Mouse (Mus musculus) regulatory T cell (primary cell): Measurements from ENCODE around the gene Adgrl2.

Source experiments
- in situ Hi-C: fragments of 300-600 bp; cut with MboI, MseI; formaldehyde crosslinking; loops from one replicate; pipeline ENCODE4 v1.15.1; 2025; ENCODE audit warnings: high pct_unique_total_duplicates

Gene Adgrl2

GRCm38 (mm10) chr3:148926330-148926729, 64.0 kb downstream of the Adgrl2 start:
- in situ Hi-C loops: no loop called here

GRCm38 (mm10) chr3:148922618-148923095, 67.7 kb downstream of the Adgrl2 start:
- in situ Hi-C loops: no loop called here

GRCm38 (mm10) chr3:148921966-148922587, 68.3 kb downstream of the Adgrl2 start:
- in situ Hi-C loops: no loop called here

DNA sequence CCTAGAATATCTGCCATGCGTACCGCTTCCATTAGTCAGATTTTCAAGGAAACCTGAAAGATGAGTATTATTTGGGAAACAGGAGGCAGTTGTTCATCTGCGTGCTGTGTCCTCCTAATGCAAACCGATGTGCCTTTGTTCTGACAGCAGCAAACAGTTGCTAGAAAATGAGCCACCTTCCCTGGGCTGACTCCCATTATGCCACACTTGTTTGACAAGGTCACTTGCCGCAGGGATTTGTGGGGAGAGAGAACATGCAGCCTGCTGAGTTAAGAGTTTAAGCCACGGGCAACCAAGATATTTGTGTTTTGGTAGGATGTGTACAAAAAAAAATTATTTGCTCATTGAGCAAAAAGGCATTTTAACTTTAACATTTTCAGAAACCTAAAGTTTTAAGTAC, 69.5 kb downstream of the Adgrl2 start:
- in situ Hi-C loops: no loop called here

DNA sequence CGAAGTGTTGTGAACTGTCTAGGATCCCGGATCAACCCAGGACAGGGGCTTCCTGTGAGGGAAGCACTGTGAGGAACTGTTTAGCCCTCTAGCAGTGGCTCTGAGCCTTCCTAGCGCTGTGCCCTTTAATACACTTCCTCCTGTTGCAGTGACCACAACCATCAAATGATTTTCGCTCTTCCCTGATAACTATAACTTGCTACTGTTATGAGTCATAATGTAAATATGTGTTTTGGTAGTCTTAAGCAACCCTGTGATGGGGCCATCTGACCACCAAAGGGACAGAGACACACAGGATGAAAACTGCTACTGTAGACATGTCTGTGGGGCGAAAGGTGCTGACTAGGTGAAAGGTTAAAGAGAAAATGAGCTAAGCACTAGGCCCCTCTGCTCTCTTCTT, 71.9 kb downstream of the Adgrl2 start:
- in situ Hi-C loops: no loop called here

DNA sequence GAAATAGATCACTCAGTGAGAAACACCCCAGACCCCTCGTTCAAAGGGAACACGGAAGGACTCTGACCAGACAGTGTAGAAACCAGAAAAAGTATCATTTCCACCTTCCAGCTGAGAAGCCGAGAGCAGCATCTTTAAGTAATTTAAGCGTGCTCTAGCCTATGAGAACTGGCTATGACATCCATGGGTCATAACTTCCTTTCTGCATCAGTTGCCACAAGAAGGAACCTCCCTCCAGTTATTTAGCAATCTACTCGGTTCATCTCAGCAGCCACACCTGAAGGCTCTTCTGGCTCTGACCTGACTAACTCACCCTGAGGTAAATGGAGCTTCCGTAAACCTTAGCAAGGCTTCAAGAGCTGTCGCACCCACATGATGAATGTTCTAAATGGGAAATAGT, 72.5 kb downstream of the Adgrl2 start:
- in situ Hi-C loops: no loop called here

DNA sequence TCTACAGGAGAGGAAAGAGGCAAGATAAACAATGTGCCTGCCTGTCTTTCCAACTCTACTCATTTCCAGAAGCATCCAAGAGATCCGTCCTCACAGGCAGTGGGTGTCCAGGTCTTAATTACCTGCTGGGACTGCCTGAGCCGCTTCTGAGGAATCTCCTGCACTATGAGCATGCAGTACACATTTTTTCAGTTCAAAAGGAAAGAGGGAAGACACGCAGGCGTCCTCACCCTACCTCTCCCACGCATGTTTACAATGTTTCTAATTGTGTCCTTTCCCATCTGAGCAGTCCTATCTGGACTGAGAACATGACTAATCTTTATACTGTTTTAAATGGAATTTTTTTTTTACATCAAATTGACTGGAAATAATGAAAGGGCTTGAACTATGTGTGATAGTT, 74.1 kb downstream of the Adgrl2 start:
- in situ Hi-C loops: no loop called here

DNA sequence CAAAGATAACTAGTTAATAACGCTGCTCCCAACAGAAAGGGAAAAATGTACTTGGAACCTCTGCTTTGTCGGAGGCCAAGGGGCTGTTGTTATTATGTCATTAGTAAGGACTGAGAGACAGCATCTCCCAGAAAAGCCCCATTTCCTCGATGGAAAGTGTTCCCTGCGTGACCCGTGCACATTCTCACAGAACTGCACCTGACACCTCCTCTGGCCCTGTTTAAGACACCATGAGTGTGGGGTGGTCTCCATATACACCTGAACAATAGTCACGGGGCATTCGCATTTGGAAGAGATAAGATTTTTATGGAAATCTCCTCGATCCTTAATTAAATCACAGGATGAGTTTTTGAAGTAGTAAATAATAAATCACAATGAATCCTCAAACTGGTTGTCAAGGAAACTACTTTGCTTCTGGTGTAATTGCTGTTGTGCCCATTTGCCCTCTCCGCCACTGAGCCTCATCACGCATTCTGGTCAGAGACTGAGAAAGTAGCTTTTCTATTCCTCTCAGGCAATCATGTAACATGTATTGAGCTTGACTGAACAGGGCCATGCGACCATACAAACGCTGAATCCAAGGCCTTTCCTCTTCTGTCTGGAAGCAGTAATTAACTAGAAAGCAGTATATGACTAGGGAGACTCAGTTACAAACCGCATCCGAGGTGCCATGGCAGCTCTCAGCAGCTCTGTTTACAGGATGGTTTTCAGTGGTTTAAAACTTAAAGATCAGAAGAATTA, 77.2 kb downstream of the Adgrl2 start:
- in situ Hi-C loops: no loop called here

DNA sequence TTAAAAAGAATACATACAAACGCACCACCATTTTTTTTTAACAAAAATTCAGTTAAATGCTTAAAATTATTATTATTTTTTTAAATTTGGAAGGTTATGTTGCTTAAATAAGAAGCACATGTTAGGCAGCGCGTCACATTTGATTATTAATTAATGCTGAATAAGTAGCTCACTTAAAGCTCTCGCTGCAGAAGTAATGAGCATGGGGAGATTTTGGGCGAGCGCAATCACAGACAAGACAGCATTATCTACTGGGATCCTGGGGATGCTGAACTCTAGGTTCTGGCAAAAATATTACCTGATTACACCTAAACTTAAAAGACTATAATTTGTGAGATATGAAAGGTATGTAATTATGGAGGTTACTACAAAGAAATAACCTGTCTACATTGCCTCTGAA, 77.8 kb downstream of the Adgrl2 start:
- in situ Hi-C loops: no loop called here

- in situ Hi-C loops: no loop called here
Observed at GRCm38 (mm10) chr3:148907873-148908272, 82.5 kb downstream of the Adgrl2 start.

GRCm38 (mm10) chr3:148907024-148907778, 83.2 kb downstream of the Adgrl2 start:
- in situ Hi-C loops: no loop called here

- in situ Hi-C loops: no loop called here
Observed at GRCm38 (mm10) chr3:148905906-148906779, 84.2 kb downstream of the Adgrl2 start.

GRCm38 (mm10) chr3:148905435-148905834, 84.9 kb downstream of the Adgrl2 start:
- in situ Hi-C loops: no loop called here

DNA sequence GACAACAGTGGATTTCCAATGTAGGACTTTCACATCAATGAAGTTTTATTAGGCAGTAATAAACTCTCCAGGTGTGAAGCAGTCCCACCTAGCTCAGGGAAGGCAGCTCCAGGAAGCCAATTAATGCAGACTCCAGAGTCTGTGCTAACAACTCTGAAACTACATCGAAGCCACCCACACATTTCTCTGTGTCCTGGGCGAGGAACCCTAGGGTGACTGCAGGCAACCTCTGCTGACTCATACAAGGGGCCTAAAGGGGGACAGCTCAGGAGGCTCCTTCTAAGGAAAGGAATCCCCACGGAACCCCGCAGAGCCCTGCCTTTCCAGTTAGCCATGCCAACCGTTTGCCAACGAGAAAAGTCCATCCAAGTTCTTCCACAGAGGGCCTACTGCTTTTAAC, 90.5 kb downstream of the Adgrl2 start:
- in situ Hi-C loops: no loop called here

GRCm38 (mm10) chr3:148899416-148899815, 90.9 kb downstream of the Adgrl2 start:
- in situ Hi-C loops: no loop called here

DNA sequence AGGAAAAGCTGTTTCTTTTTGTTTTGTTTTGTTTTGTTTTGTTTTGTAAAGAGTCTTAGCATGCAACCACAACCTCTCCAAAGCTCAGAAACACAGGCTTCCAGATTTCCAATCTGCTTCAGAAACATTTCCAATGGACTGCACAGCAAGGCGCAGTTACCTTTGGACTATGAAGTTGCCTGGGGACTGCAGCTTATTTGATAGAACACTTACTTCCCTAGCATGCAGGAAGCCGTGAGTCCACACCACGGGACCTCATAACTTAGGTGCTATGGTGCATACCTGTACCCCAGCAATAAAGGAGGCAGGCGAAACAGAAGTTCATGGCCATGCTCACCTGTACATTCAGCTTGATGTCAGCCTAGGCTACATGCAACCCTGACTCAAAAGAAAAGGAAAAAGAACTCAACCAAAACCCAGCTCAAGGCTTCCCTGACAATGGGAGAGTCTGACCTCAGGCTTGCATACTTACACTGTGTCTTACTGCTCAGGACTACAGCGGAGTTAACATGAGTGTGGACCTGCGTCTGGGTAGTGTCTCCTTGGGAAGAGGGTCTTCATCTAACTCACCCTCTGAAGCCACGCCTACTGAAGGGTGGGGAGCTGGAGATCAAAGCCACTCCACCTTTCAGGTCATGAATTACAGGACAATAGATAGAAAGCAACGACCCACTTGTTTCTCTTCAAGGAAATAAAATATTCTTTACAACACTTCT, 91.7 kb downstream of the Adgrl2 start:
- in situ Hi-C loops: no loop called here

DNA sequence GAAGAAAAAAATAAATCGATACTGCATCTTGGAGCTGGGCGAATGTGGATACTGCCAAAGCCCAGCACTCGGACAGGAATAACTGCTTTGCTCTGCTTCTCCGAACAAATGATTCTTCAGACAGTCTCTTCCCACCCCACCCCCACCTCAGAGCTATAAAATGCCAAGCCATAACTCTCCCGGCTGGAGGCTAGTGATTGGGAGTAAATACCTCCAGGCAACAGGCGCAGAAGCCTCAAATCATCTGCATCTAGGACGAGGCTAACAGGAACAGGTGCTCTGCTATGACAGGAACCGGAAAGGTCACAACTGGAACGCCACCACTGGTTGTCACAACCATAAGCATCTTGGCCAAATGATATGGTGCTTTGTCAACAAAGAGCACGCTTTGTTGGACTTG, 94.1 kb downstream of the Adgrl2 start:
- in situ Hi-C loops: no loop called here

DNA sequence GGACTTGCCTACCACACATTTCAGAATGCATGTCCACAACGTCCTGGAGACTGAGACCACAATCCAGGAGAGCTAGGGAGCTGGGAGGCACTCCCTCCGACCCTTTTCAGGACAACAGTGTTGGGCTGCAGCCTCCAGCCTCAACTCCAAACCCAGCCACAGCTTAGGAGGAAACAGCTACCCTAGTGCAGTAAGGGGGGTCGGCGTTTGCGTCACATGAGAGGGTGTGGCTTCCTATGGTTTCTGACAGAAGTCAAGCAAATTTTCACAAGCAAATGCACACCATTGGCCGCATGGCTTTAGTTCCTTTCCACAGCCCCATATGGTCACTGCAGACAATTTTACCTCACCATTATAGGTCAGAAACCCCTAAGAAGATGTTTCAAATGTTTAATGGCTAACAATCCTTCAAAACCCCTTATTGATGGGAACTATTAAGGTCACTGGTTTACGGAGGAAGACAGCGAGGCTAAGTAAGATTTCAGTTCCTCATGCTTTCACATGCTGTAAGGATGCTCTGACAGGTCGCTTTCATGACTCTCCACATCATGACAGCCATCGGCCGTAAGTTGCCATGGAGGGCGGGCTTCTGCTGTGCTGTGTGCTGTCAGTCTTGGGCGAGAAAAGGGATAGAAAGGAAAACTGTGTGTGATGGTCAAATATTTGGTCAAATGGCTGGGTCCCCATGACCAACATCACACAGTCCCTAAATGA, 94.8 kb downstream of the Adgrl2 start:
- in situ Hi-C loops: no loop called here

DNA sequence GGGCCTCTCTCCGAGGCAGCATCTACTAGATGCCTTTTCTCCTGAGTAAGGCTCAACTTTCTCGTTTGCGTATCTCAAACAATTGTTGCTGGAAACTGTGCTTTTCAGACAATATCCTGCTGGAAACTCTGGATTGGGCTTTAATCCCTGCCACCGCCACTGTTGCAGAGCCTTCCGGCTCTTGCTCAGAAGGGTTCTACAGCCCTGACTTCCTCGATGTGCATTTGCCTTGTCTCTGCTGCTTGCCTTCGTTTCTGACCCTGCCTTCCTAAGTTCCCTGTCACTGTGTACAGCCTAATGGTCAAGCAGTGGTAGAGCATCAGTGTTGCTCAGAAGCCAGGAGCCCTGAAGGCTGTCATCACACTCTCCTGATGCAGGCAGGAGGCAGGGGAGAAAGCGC, 95.5 kb downstream of the Adgrl2 start:
- in situ Hi-C loops: no loop called here

DNA sequence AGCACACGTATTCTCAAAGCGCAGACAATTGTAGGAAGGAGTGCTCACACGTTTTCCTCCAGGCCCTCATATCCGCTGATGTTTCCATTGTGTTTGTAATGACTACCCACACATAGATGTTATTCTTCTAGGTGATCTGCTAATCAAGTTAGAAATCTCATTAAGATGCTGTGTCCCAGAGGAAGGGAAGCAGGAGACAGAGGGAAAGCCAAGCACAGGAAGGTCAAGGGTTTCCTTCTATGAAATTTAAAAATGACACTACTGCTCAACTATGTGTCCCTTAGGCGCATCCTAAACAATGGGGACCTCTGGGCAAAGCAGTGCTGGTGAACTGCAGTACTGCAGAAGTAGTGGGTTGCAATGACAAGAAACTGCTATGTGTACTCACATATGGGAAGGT, 102.5 kb downstream of the Adgrl2 start:
- in situ Hi-C loops: no loop called here
